ENCODE assay signal across 16 mouse cellular contexts in the genomic region with DNA sequence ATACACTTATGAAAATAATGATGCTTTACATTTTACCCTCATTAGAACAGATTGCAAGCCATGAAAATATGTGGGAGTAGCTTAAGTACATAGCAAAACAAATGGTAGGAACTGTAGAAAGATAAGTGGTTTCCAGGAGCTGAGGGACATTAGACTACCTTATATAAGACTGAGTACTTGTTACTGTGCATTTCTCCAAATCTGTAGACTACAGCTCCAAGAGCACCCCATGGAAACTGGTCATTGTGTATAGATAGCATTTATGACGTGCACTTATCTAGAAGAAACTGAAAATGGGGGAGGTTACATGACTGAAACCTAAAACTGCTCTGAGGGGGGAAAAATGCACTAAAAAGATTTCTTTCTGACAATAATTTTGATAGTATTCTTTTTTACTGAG.
"Had no signal": no experiment of that assay in that cellular context is flagged by ENCODE, and none has a peak within 500 bp of the region (broad histone marks: within the 10 kb centered on the region; RNA-seq: fewer than 3 reads in every experiment).

No protein-coding gene starts in this region.

- H3K4me3 ChIP-seq: layer of hippocampus, adult 2 months; limb, embryonic 13.5 days; midbrain, embryonic 10.5 days; midbrain, embryonic 15.5 days; neural tube, embryonic 12.5 days had no signal

- H3K4me2 ChIP-seq: limb, embryonic 13.5 days; midbrain, embryonic 15.5 days; neural tube, embryonic 12.5 days had no signal

- DNase-seq: kidney, adult 2 months; kidney, postnatal 36 days; left cerebral cortex, postnatal 4 days; lung, adult 18-20 months; right cerebral cortex, postnatal 4 days; spleen, adult 18-20 months; thymus, adult 18-20 months; thymus, postnatal 14 days had no signal

- H3K27ac ChIP-seq: hindbrain, postnatal 0 days; kidney, postnatal 0 days; layer of hippocampus, adult 2 months; limb, embryonic 13.5 days; midbrain, embryonic 10.5 days; midbrain, embryonic 15.5 days; neural tube, embryonic 12.5 days had no signal

- ATAC-seq: hindbrain, postnatal 0 days; intestine, embryonic 16.5 days; midbrain, embryonic 15.5 days had no signal

- H3K27me3 ChIP-seq: limb, embryonic 13.5 days; midbrain, embryonic 15.5 days; neural tube, embryonic 12.5 days had no signal

- H3K4me1 ChIP-seq: limb, embryonic 13.5 days; midbrain, embryonic 10.5 days; midbrain, embryonic 15.5 days; neural tube, embryonic 12.5 days had no signal

- H3K9me3 ChIP-seq: limb, embryonic 13.5 days; midbrain, embryonic 10.5 days; midbrain, embryonic 15.5 days; neural tube, embryonic 12.5 days had no signal

- H3K9ac ChIP-seq: limb, embryonic 13.5 days; midbrain, embryonic 15.5 days; neural tube, embryonic 12.5 days had no signal
